Mouse (Mus musculus) ES-Bruce4 (cell line): ENCODE data around the gene Nars2.

ENCODE experiments used
- CTCF ChIP-seq: IDR thresholded peaks from one replicate; pipeline ENCODE4 v1.8.1; 2011; ENCODE audit warnings: low read depth, low read length
- EP300 ChIP-seq: IDR thresholded peaks from 2 replicates; pipeline ENCODE4 v1.6.1; 2011; ENCODE audit warnings: low read depth, low read length; ENCODE audit not compliant: insufficient read depth

- no peak for TF ChIP-seq CTCF
- no peak for TF ChIP-seq EP300
Observed at GRCm38 (mm10) chr7:97079145-97079544, 127.8 kb downstream of the Nars2 start.
